Mouse (Mus musculus): ENCODE data around the gene Gm13124.
"Not testable (repeated sequence)": the region's sequence is repeated elsewhere in the genome, so short reads cannot be mapped to it uniquely, and the experiment has no call there.

Gm13124 gene

GRCm38 (mm10) chr4:144565034-144565433, at the start of gene Gm13124:
Gene Gm13124 (minus strand): TSS chr4:144565134.
- no peak for DNase-seq (ENCODE audit: low read depth, low spot score)

GRCm38 (mm10) chr4:144614586-144614985, 49.7 kb upstream of the Gm13124 start:
- no peak for DNase-seq (ENCODE audit: low read depth, low spot score)

- DNase-seq (ENCODE audit: low read depth, low spot score) = no peak
Measured at GRCm38 (mm10) chr4:144613407-144613806, 48.5 kb upstream of the Gm13124 start, which contains the start of gene Aadacl4. Gene Aadacl4 (plus strand): TSS chr4:144613707.

GRCm38 (mm10) chr4:144592790-144593189, 27.9 kb upstream of the Gm13124 start:
- DNase-seq (ENCODE audit: low read depth, low spot score) = no peak

DNA sequence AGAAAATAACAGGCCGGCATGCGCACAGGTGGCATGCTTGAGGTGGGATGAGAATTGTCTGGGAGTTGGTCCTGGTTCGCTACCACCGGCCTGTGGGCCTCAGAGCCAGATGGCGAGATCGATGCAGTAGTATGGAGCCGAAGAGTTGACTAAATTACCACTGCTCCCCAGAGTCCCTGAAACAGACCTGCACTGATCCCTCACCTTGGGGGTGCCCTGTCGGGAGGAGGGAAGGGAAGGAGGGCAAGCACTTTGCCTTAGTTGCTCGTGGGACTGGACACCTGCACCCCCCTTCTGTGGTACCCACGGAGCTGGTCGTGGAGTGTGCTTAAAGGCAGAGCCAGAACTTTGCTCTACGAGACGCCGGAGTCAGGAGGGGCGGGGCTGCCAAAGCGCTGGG, 21.3 kb upstream of the Gm13124 start:
- not testable (repeated sequence) for DNase-seq (ENCODE audit: low read depth, low spot score)

GRCm38 (mm10) chr4:144567752-144568151, 2.8 kb upstream of the Gm13124 start:
- no peak for DNase-seq (ENCODE audit: low read depth, low spot score)

GRCm38 (mm10) chr4:144561205-144561604, 3.7 kb downstream of the Gm13124 start:
- DNase-seq (ENCODE audit: low read depth, low spot score) = no peak

DNA sequence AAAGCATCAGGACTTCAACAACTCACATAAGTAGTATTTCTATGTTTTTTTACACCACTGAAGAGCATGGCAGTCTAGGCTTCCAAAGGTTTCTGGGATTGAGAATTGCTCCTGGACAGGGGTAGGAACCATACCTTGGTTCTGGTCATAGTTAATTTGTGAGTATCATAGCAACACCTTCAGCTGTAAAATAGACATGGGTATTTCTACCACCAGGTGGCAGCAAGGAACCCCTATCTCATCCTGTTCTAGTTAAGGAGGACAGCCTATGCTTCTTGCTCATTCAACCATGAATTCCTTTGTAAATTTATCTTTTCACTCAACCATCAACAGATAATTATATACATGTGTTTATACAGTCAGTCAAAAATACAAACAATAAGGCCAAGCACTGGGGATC, 5.1 kb downstream of the Gm13124 start:
- DNase-seq (ENCODE audit: low read depth, low spot score) = no peak

DNA sequence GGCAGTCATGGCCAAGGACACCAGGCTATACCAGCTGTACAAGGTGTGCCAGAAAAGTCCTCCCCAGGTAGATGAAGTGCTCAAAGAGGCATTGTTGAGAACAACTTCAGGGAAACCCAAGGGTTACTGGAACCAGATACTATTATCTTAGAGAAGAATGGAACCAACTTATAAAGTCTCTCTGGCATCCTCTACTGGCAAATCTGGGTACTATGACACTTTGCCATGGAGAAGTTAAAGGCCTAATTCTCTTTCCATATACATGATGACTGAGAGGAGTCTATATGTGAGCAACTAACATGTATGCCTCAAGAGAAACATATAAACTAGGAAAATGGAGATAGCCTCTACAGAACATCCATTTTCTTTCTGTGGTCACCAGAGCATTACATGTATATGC, 13.8 kb downstream of the Gm13124 start:
- no peak for DNase-seq (ENCODE audit: low read depth, low spot score)

DNA sequence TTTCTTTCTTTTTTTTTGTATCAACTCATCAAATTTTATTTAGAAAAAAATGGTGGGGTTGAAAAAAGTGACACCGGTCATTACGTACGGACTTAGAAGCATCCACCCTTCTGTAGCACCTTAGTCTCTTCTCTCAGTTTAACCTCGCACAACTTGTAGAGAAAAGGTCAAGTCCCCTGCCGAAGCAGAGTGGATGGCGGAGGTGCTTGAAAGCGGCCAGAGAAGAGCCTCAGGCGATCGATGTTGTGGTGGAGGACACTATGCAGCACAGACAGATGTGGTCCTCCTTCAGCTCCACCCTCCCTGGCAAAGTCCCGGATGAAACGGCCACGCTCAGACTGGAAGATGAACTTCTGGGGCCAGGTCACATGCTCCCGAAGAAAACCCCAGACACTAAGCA, 19.6 kb downstream of the Gm13124 start:
- DNase-seq (ENCODE audit: low read depth, low spot score) = not testable (repeated sequence)

DNA sequence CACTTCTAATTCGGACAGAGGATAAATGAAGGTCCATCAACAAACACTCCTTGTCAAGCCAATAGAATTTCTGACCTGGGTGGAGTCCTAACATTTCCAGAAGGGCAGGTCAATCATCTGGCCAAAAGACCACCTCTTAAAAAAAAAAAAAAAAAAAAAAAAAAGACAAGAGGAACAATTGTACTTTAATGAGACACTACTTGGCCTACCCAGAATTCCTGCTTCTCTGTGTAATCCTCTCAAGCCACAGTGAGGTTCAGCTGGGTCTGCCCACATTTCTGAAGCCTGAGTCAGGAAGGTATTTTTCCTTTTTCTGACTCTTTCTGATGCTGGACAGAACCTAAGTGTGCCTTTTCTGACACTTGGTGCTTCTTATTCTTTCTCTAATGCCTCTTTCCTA, 20.2 kb downstream of the Gm13124 start:
- DNase-seq (ENCODE audit: low read depth, low spot score) = no peak

DNA sequence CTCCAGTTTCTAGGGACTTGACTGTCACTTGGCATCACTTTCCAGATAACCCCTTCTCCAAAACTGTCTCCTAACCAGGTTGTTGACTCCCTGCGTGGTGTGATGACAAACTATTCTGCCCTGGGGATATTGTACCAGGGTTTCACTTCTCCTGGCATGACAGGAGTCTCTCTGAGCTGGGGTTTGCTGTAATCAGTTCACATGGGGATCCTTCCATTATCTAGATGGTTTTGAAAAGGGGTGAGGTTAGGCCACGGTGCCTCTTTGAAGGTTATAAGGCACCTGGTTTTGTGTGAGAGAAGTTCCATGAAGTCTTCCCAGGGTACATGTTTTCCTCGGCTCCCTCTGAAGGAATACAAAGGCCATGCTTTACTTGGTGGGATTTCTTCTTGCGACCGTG, 45.4 kb downstream of the Gm13124 start, which contains the start of gene 9430007A20Rik:
9430007A20Rik (plus strand) TSS at position 301 of the 400 bp plus-strand sequence.
- no peak for DNase-seq (ENCODE audit: low read depth, low spot score)

GRCm38 (mm10) chr4:144506518-144506917, 58.4 kb downstream of the Gm13124 start:
- no peak for DNase-seq (ENCODE audit: low read depth, low spot score)

All from retina, adult 2 months (tissue).